Mouse (Mus musculus) neural tube, embryonic 14.5 days (tissue): ENCODE measurements at regions not wholly inside any gene's neighbourhood (a gene's known extent, or its start where the extent isn't known, plus 50 kb on each side); places are given as distances from the start of the nearest gene placed in this dataset.

Experiments used
- ATAC-seq: fragments of 200-750 bp; cut with Nextera tagmentation; 2 replicates; pipeline ENCODE4 v1.8.0; 2017; ENCODE audit warnings: low read depth, mild to moderate bottlenecking, moderate TSS enrichment, moderate library complexity
- H3K27ac ChIP-seq: fragments of 300-500 bp; sonication (generic); 2 replicates; pipeline ENCODE4 v1.5.1; 2014; ENCODE audit warnings: low read depth, mild to moderate bottlenecking, control low read depth, low read length, moderate library complexity, mixed read lengths
- H3K27me3 ChIP-seq: fragments of 300-500 bp; sonication (generic); 2 replicates; pipeline ENCODE4 v1.6.1; 2014; ENCODE audit warnings: low read length; ENCODE audit not compliant: control insufficient read depth, insufficient read depth
- H3K36me3 ChIP-seq: fragments of 300-500 bp; sonication (generic); 2 replicates; pipeline ENCODE4 v1.6.1; 2014; ENCODE audit warnings: low read length, mixed read lengths; ENCODE audit not compliant: control insufficient read depth, insufficient read depth
- H3K4me1 ChIP-seq: fragments of 300-500 bp; sonication (generic); 2 replicates; pipeline ENCODE4 v1.6.1; 2014; ENCODE audit warnings: low read length; ENCODE audit not compliant: control insufficient read depth, insufficient read depth
- H3K4me2 ChIP-seq: fragments of 300-500 bp; sonication (generic); 2 replicates; pipeline ENCODE4 v1.6.1; 2014; ENCODE audit warnings: mild to moderate bottlenecking, low read depth, low read length, control low read depth
- H3K4me3 ChIP-seq: fragments of 300-500 bp; sonication (generic); 2 replicates; pipeline ENCODE4 v1.5.1; 2014; ENCODE audit warnings: low read depth, low read length, control low read depth, mixed read lengths
- H3K9ac ChIP-seq: fragments of 300-500 bp; sonication (generic); replicated peaks from 2 replicates; pipeline ENCODE4 v1.6.1; 2014; ENCODE audit warnings: low read depth, mild to moderate bottlenecking, control low read depth, low read length, mixed read lengths
- H3K9me3 ChIP-seq: fragments of 300-500 bp; sonication (generic); 2 replicates; pipeline ENCODE4 v1.6.1; 2016; ENCODE audit warnings: low read length; ENCODE audit not compliant: control insufficient read depth
- WGBS: fragments of 180-500 bp; shearing (Covaris S2); extraction: QIAGEN DNeasy Blood & Tissue Kit; methylation state at CpG from one replicate; pipeline ENCODE4 v1.1.7; 2014; 5-methylcytosine and 5-hydroxymethylcytosine counted together

GRCm38 (mm10) chr7:136511389-136511788 is 383.0 kb upstream of the Mgmt start:
- Histone ChIP-seq H3K4me2 (no peak overlapping the region), H3K4me1 (no peaks in the 10 kb centered on the region), H3K9ac (no peak overlapping the region), H3K27me3 (no peaks in the 10 kb centered on the region), H3K36me3 (no peaks in the 10 kb centered on the region), H3K27ac (no peak overlapping the region), H3K4me3 (no peak overlapping the region), H3K9me3 (no peaks in the 10 kb centered on the region)
- WGBS = 87% methylated on average over 6 of the region's 6 CpGs
- ATAC-seq = no peak

GRCm38 (mm10) chr7:136515376-136515775 is 379.0 kb upstream of the Mgmt start:
- H3K27me3 ChIP-seq = no peaks in the 10 kb centered on the region
- H3K9ac ChIP-seq = no peak overlapping the region
- H3K4me3 ChIP-seq = no peak overlapping the region
- H3K9me3 ChIP-seq = no peaks in the 10 kb centered on the region
- H3K4me2 ChIP-seq = no peak overlapping the region
- ATAC-seq = no peak
- H3K4me1 ChIP-seq = no peaks in the 10 kb centered on the region
- WGBS = 79% methylated on average over 1 of the region's 1 CpGs
- H3K36me3 ChIP-seq = no peaks in the 10 kb centered on the region
- H3K27ac ChIP-seq = no peak overlapping the region

DNA sequence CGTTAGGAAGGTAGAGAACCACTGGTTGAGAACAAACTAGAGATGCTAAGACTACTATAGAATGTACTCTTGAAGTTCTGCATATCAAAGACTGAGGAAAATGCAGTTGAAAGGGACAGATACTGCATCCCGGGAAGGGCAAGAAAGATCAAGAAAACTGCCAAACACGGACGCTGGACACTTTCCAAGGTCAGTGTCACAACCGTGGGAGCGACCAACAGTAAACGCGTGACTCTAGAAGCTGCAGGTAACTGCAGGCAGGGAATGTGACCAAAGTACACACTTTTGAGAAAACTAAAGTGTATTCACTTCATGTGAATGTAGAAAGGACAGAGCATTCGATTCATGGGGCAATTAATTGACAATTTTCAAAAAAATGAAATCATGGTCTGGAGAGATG is 368.6 kb upstream of the Mgmt start:
- Histone ChIP-seq H3K4me3 (no peak overlapping the region), H3K27ac (no peak overlapping the region), H3K4me1 (no peaks in the 10 kb centered on the region), H3K27me3 (no peaks in the 10 kb centered on the region), H3K9me3 (no peaks in the 10 kb centered on the region), H3K9ac (no peak overlapping the region), H3K36me3 (no peaks in the 10 kb centered on the region), H3K4me2 (no peak overlapping the region)
- no peak for ATAC-seq
- 94% methylated on average over 9 of the region's 9 CpGs for WGBS

DNA sequence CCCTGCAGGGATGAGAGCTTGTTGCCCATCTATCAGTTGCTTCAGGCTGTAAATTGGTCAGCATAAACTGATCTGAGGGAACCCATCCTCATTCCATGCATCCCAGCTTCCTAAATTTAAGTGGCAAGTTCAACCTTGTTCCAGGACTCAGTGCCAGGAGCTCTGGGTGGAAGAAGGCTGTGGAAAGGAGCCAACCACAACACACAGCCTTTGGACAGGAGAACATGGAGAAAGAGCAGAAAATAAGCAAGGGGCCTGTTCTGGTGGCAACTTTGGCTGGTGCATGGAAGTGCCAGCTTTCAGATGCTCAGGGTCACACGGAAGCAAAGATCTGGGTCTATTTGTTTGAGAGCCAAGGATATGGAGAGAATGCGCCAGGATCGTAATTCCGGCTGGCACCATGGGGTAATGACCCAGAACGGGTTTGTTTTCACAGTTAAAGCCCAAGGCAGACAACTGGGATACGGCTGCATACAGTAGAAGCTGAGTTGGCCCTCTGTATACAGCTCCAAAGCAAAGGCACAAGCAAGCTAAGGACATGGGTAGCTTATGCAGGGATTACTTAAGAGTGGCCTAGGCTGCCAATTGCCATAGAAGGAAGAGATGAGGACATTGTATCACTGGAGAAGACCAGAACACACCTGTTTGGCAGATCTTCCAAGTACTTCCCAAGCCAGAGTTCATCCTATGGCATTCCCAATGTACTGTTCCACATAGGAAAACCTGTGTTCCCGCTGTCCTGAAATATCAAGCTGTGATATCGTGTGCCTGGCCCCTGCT is 364.2 kb upstream of the Mgmt start:
- ATAC-seq = no peak
- H3K9me3 ChIP-seq = no peaks in the 10 kb centered on the region
- H3K9ac ChIP-seq = no peak overlapping the region
- 71% methylated on average over 8 of the region's 8 CpGs for WGBS
- H3K27me3 ChIP-seq = no peaks in the 10 kb centered on the region
- no peaks in the 10 kb centered on the region for H3K36me3 ChIP-seq
- H3K4me1 ChIP-seq = no peaks in the 10 kb centered on the region
- H3K4me2 ChIP-seq = no peak overlapping the region
- H3K4me3 ChIP-seq = no peak overlapping the region
- no peak overlapping the region for H3K27ac ChIP-seq

DNA sequence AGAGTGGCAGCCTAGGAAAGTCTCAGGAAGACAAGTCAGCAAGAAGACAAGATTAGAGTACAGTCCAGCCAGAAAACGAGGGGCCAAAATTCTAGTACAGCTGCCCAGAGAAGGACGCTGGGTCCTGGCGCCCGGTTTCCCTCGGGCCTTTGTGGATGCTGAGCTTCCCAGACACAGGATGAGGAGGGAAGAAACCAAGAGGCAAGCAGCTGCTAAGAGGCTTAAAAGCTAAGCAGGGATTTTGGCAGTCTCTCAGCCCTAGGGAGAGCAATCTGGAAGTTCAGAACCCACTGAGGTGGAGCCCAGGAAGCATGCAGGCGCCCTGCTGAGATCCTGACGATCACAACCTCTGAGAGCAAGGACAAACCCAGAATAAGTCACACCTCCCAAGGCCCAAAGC is 363.1 kb upstream of the Mgmt start:
- no peak overlapping the region for H3K9ac ChIP-seq
- no peak for ATAC-seq
- H3K36me3 ChIP-seq = no peaks in the 10 kb centered on the region
- no peaks in the 10 kb centered on the region for H3K9me3 ChIP-seq
- WGBS = 78% methylated on average over 7 of the region's 7 CpGs
- H3K27me3 ChIP-seq = no peaks in the 10 kb centered on the region
- no peak overlapping the region for H3K27ac ChIP-seq
- H3K4me2 ChIP-seq = no peak overlapping the region
- no peaks in the 10 kb centered on the region for H3K4me1 ChIP-seq
- H3K4me3 ChIP-seq = no peak overlapping the region

DNA sequence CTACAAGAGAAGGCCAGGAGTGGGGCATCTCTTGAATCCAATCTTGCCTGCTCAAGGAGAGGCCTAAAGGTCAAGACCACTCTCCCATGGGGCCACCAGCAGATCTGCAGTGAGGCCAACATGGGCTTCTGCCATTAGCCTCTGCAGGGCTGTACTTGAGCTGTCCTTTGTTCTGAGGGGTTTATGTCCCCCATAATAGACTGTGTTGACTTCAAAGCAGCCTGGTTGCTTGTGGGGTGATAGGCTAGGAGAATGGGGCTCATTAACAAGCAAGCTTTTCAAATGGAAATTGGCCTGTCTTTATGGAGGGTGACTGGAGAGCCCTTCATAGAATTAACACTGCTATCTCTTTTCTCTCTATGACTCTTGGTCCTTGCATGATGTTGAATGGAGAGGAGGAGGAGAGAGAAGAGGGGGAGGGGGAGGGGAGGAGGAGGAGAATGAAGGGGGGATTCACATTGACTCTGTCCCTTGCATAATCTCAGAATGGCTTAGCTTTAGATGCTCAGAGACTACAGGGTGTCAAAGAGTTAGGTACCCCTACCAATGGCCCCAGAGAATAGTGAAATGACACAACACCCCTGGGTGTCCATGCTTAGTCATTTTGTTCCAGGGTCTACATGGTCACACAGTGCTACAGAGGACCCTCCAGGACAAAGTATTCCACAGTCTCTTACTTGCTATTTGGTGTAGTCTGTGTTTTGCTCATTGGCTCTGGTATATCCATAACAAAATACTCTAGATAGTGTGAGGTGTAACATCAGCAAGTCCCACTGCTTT is 352.3 kb upstream of the Mgmt start:
- no peaks in the 10 kb centered on the region for H3K4me1 ChIP-seq
- H3K4me2 ChIP-seq = no peak overlapping the region
- H3K27ac ChIP-seq = no peak overlapping the region
- no peak overlapping the region for H3K9ac ChIP-seq
- H3K27me3 ChIP-seq = no peaks in the 10 kb centered on the region
- no peaks in the 10 kb centered on the region for H3K36me3 ChIP-seq
- H3K9me3 ChIP-seq = no peaks in the 10 kb centered on the region
- ATAC-seq = no peak
- no peak overlapping the region for H3K4me3 ChIP-seq

DNA sequence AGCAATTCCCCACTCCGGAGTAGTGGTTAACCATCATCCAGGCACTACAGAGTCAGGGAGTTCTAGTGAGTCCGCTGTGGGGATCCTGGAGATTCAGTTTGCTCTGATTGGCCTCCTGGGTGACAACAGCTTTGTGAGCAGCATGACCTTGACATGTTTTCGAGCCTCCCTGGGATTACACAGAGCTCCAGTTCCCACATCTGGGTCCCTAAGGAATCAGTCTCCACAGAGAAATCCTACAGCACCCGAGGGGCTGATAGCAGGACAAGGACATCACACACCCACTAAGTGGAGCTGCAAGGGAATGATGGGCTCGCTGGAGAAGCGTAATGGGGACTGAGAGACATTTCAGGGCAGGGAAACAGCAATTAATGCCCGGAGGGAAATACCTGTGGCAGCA is 351.5 kb upstream of the Mgmt start:
- no peak for ATAC-seq
- Histone ChIP-seq H3K27ac (peak overlapping the region; percentile 18; the same call in 1 of the 2 replicates), H3K9ac (no peak overlapping the region), H3K4me3 (no peak overlapping the region), H3K27me3 (no peaks in the 10 kb centered on the region), H3K4me2 (no peak overlapping the region), H3K9me3 (no peaks in the 10 kb centered on the region), H3K4me1 (no peaks in the 10 kb centered on the region), H3K36me3 (no peaks in the 10 kb centered on the region)
- 61% methylated on average over 7 of the region's 7 CpGs for WGBS

GRCm38 (mm10) chr7:136547837-136548236 is 346.6 kb upstream of the Mgmt start:
- ATAC-seq = no peak
- Histone ChIP-seq H3K27me3 (no peaks in the 10 kb centered on the region), H3K27ac (no peak overlapping the region), H3K4me1 (no peaks in the 10 kb centered on the region), H3K4me2 (no peak overlapping the region), H3K9ac (no peak overlapping the region), H3K9me3 (no peaks in the 10 kb centered on the region), H3K4me3 (no peak overlapping the region), H3K36me3 (no peaks in the 10 kb centered on the region)
- WGBS = 61% methylated on average over 3 of the region's 3 CpGs

- Histone ChIP-seq H3K9ac (no peak overlapping the region), H3K27me3 (no peaks in the 10 kb centered on the region), H3K27ac (no peak overlapping the region), H3K9me3 (no peaks in the 10 kb centered on the region), H3K36me3 (no peaks in the 10 kb centered on the region), H3K4me2 (no peak overlapping the region), H3K4me3 (no peak overlapping the region), H3K4me1 (no peaks in the 10 kb centered on the region)
- ATAC-seq = no peak
- 75% methylated on average over 4 of the region's 4 CpGs for WGBS
Observed at GRCm38 (mm10) chr7:136556436-136556835, 338.0 kb upstream of the Mgmt start.
